Mouse (Mus musculus) G1E (cell line): Measurements from ENCODE around the gene Efna4.

ENCODE experiments used
- CTCF ChIP-seq: IDR thresholded peaks from 2 replicates; pipeline ENCODE4 v1.5.1; 2012; ENCODE audit warnings: low read depth, low read length, inconsistent platforms, mixed read lengths
- GATA1 ChIP-seq: IDR thresholded peaks from 2 replicates; pipeline ENCODE4 v1.6.1; 2012; ENCODE audit warnings: borderline replicate concordance, low read length, inconsistent platforms, mixed read lengths
- GATA2 ChIP-seq: IDR thresholded peaks from 2 replicates; pipeline ENCODE4 v1.6.1; 2012; ENCODE audit warnings: low read depth, low read length, inconsistent platforms, borderline replicate concordance
- TAL1 ChIP-seq: conservative IDR thresholded peaks from 2 replicates; pipeline ENCODE4 v1.6.1; 2012; ENCODE audit warnings: low read depth, low read length, inconsistent platforms, mixed read lengths

GRCm38 (mm10) chr3:89330346-89330745 lies 7.5 kb downstream of the Efna4 start:
- no peak for TF ChIP-seq CTCF
- TF ChIP-seq TAL1 = no peak
- TF ChIP-seq GATA2 = no peak
- TF ChIP-seq GATA1 = no peak
